In genomic region chr13:44804876-44805275, GRCm38 (mm10) we compare ENCODE assay signal across 10 mouse cellular contexts.
DNase-seq lines count a peak whose midpoint lies in the region; ATAC-seq and TF ChIP-seq lines count a peak whose summit lies in the region.
"Had no signal": no experiment of that assay in that cellular context is flagged by ENCODE, and none has a peak within 500 bp of the region (broad histone marks: within the 10 kb centered on the region; RNA-seq: fewer than 3 reads in every experiment).

No protein-coding gene starts in this region.

- peak; percentile 35 for DNase-seq in heart, adult 8-10 months (ENCODE audit: low spot score)
- peak; percentile 67 to 72 for DNase-seq in B cell, adult 2 months
- DNase-seq in Patski (ENCODE audit: low read depth, low spot score) = no peak
- DNase-seq in embryonic facial prominence, embryonic 11.5 days (ENCODE audit: low spot score) = peak; percentile 58
- peak; percentile 58 to 68 for DNase-seq in layer of hippocampus, postnatal 10 days (ENCODE audit: low spot score in 2 of 2)
- peak; percentile 49 for DNase-seq in neural tube, embryonic 11.5 days (ENCODE audit: low spot score)
- DNase-seq in Muller cell, postnatal 12 days (ENCODE audit: inconsistent ontology term) = no peak

- no peak overlapping the region for H3K27ac ChIP-seq in heart, embryonic 12.5 days (ENCODE audit: poor library complexity, severe bottlenecking)
- no peak overlapping the region for H3K27ac ChIP-seq in embryonic facial prominence, embryonic 11.5 days (replicated peaks; ENCODE audit: low read depth, low read length)
- H3K27ac ChIP-seq in neural tube, embryonic 11.5 days (ENCODE audit: low read depth, low read length) = no peak overlapping the region
- H3K27ac ChIP-seq: liver, embryonic 15.5 days had no signal

- H3K36me3 ChIP-seq in heart, embryonic 12.5 days = no peaks in the 10 kb centered on the region
- no peaks in the 10 kb centered on the region for H3K36me3 ChIP-seq in embryonic facial prominence, embryonic 11.5 days (replicated peaks; ENCODE audit: control insufficient read depth, insufficient read depth, low read depth, low read length)
- no peaks in the 10 kb centered on the region for H3K36me3 ChIP-seq in neural tube, embryonic 11.5 days (ENCODE audit: control insufficient read depth, insufficient read depth, low read length)
- H3K36me3 ChIP-seq: liver, embryonic 15.5 days had no signal

- POLR2A ChIA-PET in Patski (lab: Charles Lee) = no interaction called here

- H3K27me3 ChIP-seq in heart, embryonic 12.5 days (replicated peaks) = no peaks in the 10 kb centered on the region
- H3K27me3 ChIP-seq in Patski = no peaks in the 10 kb centered on the region
- no peaks in the 10 kb centered on the region for H3K27me3 ChIP-seq in embryonic facial prominence, embryonic 11.5 days (ENCODE audit: control insufficient read depth, insufficient read depth, low read length)
- no peaks in the 10 kb centered on the region for H3K27me3 ChIP-seq in neural tube, embryonic 11.5 days (ENCODE audit: control insufficient read depth, insufficient read depth, low read length)
- H3K27me3 ChIP-seq: liver, embryonic 15.5 days had no signal

- CTCF ChIA-PET in Patski (lab: Charles Lee) = interaction anchor here (0.8 to 1.2 kb wide), 3 partner anchors 53 to 70 kb away, joined by 3 to 4 read pairs (median 3); no protein-coding TSS in a partner anchor

- H3K9ac ChIP-seq in heart, embryonic 12.5 days = no peak overlapping the region
- no peak overlapping the region for H3K9ac ChIP-seq in embryonic facial prominence, embryonic 11.5 days (replicated peaks; ENCODE audit: low read length)
- no peak overlapping the region for H3K9ac ChIP-seq in neural tube, embryonic 11.5 days (ENCODE audit: low read length)
- H3K9ac ChIP-seq: liver, embryonic 15.5 days had no signal

- no peaks in the 10 kb centered on the region for H3K9me3 ChIP-seq in heart, embryonic 12.5 days (replicated peaks)
- H3K9me3 ChIP-seq in embryonic facial prominence, embryonic 11.5 days (replicated peaks; ENCODE audit: control insufficient read depth, low read length) = no peaks in the 10 kb centered on the region
- H3K9me3 ChIP-seq in neural tube, embryonic 11.5 days (ENCODE audit: control insufficient read depth, low read length) = no peaks in the 10 kb centered on the region
- H3K9me3 ChIP-seq: liver, embryonic 15.5 days had no signal

- in situ Hi-C loops in Patski (cut with MboI; ENCODE audit: low pct_unique_long_range_greater_than_20kb) = no loop called here

- peaks cover 36% of the 10 kb centered on the region for H3K4me1 ChIP-seq in heart, embryonic 12.5 days (replicated peaks)
- no peaks in the 10 kb centered on the region for H3K4me1 ChIP-seq in embryonic facial prominence, embryonic 11.5 days (ENCODE audit: control insufficient read depth, insufficient read depth, low read length)
- no peaks in the 10 kb centered on the region for H3K4me1 ChIP-seq in neural tube, embryonic 11.5 days (ENCODE audit: control insufficient read depth, insufficient read depth, low read length)

- 72% methylated on average over 1 of the region's 1 CpGs for WGBS in heart, embryonic 12.5 days
- 48% methylated on average over 1 of the region's 1 CpGs for WGBS in embryonic facial prominence, embryonic 11.5 days
- 58% methylated on average over 1 of the region's 1 CpGs for WGBS in neural tube, embryonic 11.5 days

- ATAC-seq in heart, embryonic 12.5 days (ENCODE audit: insufficient number of reproducible peaks, low FRiP score) = no peak
- ATAC-seq in Patski = no peak
- no peak for ATAC-seq in embryonic facial prominence, embryonic 11.5 days (replicated peaks; ENCODE audit: insufficient number of reproducible peaks, low FRiP score, low TSS enrichment, low read depth)
- no peak for ATAC-seq in neural tube, embryonic 11.5 days (ENCODE audit: insufficient read depth, low FRiP score, low TSS enrichment)

- H3K4me2 ChIP-seq in heart, embryonic 12.5 days = no peak overlapping the region
- no peak overlapping the region for H3K4me2 ChIP-seq in embryonic facial prominence, embryonic 11.5 days (ENCODE audit: low read depth, low read length)
- no peak overlapping the region for H3K4me2 ChIP-seq in neural tube, embryonic 11.5 days (ENCODE audit: low read depth)
- H3K4me2 ChIP-seq: liver, embryonic 15.5 days had no signal

- no peak overlapping the region for H3K4me3 ChIP-seq in heart, embryonic 12.5 days
- no peak overlapping the region for H3K4me3 ChIP-seq in embryonic facial prominence, embryonic 11.5 days (ENCODE audit: low read depth, low read length)
- no peak overlapping the region for H3K4me3 ChIP-seq in neural tube, embryonic 11.5 days (ENCODE audit: low read depth, low read length)
- H3K4me3 ChIP-seq: erythroblast, embryonic 14.5 days; liver, embryonic 15.5 days had no signal

- peak; percentile 73 for TF ChIP-seq CTCF in Patski (IDR thresholded peaks at IDR 0.05)

Comparison
In these comparisons a context has a peak if more than half of its experiments do, and no peak if none do; other contexts are left out.
1. DNase-seq: peak in heart, adult 8-10 months (single experiment), B cell, adult 2 months (2 of 2), embryonic facial prominence, embryonic 11.5 days (single experiment), layer of hippocampus, postnatal 10 days (2 of 2) and neural tube, embryonic 11.5 days (single experiment); none in Patski (single experiment) and Muller cell, postnatal 12 days (single experiment).